Mouse (Mus musculus) spleen, embryonic (tissue): ENCODE results near the gene Lgals7.

Experiments used
- CTCF ChIA-PET: fragments of 350-600 bp; sonication (Branson Sonifier 250); formaldehyde crosslinking; loops from one replicate; lab custom pipeline; 2022; lab: Charles Lee

Lgals7 gene

GRCm38 (mm10) chr7:28827338-28827737 lies 36.3 kb upstream of the Lgals7 start:
- CTCF ChIA-PET, result interaction anchor here (1.0 to 1.1 kb wide), 2 partner anchors 18 to 34 kb away, joined by 4 to 9 read pairs; no protein-coding TSS in a partner anchor

- CTCF ChIA-PET, result no interaction called here
Measured at GRCm38 (mm10) chr7:28829821-28830220, 33.8 kb upstream of the Lgals7 start.

DNA sequence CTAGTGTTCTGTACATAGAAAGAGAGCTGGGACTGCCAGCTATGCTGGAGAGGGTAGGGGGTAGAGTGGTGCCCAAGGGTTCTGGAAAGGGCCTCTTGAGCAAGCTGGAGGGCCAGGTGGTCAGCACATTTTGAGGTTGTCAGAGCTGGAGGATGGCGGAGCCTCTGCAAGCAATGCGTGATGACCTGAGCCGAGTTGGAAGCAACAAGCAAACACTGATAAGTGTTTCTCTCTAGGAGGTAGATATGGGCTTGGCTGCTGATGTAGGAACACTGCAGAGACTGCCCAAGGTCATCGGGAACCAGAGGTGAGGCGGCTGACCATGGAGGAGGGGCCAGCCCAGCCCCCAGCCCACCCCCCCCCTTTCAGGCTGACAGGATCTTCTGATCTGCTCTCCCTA lies 32.7 kb upstream of the Lgals7 start:
- CTCF ChIA-PET, result interaction anchor here (0.6 kb wide), 1 partner anchor 36 kb away, joined by 13 read pairs; no protein-coding TSS in a partner anchor

GRCm38 (mm10) chr7:28831411-28832125 lies 32.1 kb upstream of the Lgals7 start:
- CTCF ChIA-PET, result no interaction called here

DNA sequence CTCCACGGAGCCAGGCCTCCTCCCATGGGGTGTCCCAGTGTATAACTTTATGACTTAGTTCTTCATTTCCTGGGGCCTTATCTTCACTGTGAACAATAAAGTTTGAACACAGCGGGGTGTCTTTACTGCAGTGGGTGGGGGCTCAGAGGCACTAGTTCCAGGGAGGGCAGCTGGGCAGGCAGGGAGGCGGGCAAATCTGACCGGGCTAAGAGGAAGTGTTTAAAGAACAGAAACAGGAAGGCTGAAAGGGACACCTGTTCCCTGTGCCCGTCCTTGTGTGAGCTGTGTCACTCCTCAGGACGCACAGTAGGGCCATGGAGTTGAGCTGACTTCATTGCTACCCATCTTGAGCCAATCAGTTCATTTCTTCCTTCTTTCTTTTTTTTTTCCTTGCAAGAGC lies 31.5 kb upstream of the Lgals7 start:
- CTCF ChIA-PET, result no interaction called here

DNA sequence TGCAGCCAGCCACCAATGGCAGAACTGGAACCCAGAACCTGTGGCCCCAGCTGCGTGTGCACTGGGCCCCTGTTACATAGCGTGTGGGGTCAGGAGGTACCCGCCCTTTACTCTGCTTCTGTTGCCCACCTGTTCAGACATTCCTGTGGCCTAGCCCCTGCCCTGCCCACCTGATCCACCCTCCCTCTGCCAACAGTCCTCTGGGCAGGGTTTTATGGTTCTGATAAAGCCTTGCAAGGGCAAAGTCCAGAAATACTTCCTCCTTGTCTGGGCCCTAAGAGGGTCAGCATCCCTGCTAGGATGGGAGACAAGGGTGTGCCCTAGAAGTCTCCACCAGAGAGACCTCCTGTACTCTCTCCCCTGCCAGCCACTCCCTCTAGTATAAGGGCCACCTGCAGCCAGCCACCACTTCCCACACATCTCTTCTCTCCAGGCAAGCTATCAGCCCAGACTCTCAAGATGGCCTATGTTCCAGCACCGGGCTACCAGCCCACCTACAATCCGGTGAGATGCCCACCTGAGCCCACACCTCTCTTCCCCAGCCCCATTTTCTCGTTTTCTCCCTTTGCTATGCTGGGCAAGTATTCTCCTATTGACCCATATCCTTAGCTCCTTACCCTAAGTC lies 29.8 kb upstream of the Lgals7 start, which contains the start of gene Lgals4:
TSS of gene Lgals4 (plus strand) at position 132 of the 625 bp plus-strand sequence.
- CTCF ChIA-PET, result interaction anchor here (1.0 kb wide), 1 partner anchor 54 kb away, joined by 6 read pairs; no protein-coding TSS in a partner anchor

DNA sequence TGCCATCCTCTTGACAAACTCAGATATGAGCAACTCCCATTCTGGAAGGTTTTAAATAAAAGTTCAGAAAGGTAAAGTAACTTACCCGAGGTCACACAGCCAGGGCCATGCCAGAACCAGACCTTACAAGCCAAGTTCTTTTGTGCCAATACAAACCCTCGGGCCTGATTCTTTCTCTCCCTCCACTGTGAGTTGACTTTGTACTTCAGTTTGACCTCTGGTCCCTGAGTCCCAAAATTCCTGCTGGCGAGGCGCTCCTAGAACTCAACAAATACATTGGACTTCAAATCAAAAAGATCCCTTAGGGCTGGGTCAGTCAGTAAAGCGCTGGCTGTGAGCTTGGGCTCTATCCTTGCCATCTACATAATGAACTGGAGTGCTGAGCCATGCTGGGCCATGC lies 26.7 kb upstream of the Lgals7 start:
- CTCF ChIA-PET, result no interaction called here

- CTCF ChIA-PET, result interaction anchor here (0.6 kb wide), 1 partner anchor 48 kb away, joined by 3 read pairs; no protein-coding TSS in a partner anchor
Measured at GRCm38 (mm10) chr7:28838331-28838730, 25.3 kb upstream of the Lgals7 start.

- CTCF ChIA-PET, result interaction anchor here (0.7 kb wide), 1 partner anchor 15 kb away, joined by 3 read pairs; no protein-coding TSS in a partner anchor
Measured at GRCm38 (mm10) chr7:28847273-28847672, 16.4 kb upstream of the Lgals7 start.

- CTCF ChIA-PET, result interaction anchor here (0.5 kb wide), 1 partner anchor 9 kb away, joined by 5 read pairs; no protein-coding TSS in a partner anchor
Measured at GRCm38 (mm10) chr7:28849700-28850236, 13.9 kb upstream of the Lgals7 start.

DNA sequence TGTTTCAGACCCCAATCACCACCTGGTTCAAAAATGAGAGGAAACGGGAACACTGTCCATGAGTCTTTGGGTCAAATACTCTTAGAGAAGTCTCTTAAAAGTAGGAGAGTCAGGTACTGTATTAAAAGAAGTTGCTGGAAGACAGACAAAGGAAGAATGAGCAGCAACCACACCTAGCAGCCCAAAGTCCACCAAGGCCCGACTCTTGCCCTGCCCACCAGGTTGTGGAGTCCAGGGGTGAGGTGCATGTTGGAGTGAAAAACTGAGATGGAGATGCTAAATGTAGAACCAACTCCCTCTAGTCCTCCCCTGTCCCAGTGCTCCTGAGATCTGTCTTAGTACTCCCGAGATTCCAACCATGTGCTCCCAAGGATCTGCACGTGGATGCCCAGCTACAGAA lies 13.0 kb upstream of the Lgals7 start:
- CTCF ChIA-PET, result no interaction called here

DNA sequence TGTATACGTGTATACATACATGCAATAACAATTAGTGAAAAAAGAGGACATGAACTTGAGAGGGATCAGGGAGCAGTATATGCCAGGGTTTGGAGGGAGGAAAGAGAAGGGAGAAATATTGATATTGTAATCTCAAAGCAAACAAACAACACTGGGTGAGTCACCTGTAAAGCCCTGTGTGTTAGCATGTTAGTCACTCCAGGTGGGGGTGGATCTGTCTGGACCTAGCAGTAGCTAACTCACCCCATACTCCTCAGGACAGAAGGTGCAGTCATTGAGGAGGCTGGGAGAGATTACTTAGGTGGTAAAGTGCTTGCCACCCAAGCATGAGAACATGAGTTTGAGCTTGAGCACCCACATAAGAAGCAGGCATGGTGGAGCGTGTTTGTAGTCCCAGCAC lies 3.7 kb upstream of the Lgals7 start:
- CTCF ChIA-PET, result no interaction called here

GRCm38 (mm10) chr7:28860898-28861297 lies 2.8 kb upstream of the Lgals7 start:
- CTCF ChIA-PET, result no interaction called here

GRCm38 (mm10) chr7:28862817-28863499 lies 695 bp upstream of the Lgals7 start:
- CTCF ChIA-PET, result no interaction called here

- CTCF ChIA-PET, result no interaction called here
Measured at GRCm38 (mm10) chr7:28864288-28864750, 666 bp downstream of the Lgals7 start.

- CTCF ChIA-PET, result no interaction called here
Measured at GRCm38 (mm10) chr7:28865481-28866300, 2.0 kb downstream of the Lgals7 start.

GRCm38 (mm10) chr7:28866769-28867507 lies 3.3 kb downstream of the Lgals7 start:
- CTCF ChIA-PET, result interaction anchor here (0.7 to 1.6 kb wide), 4 partner anchors 35 to 337 kb away, joined by 5 to 8 read pairs (median 6); no protein-coding TSS in a partner anchor

DNA sequence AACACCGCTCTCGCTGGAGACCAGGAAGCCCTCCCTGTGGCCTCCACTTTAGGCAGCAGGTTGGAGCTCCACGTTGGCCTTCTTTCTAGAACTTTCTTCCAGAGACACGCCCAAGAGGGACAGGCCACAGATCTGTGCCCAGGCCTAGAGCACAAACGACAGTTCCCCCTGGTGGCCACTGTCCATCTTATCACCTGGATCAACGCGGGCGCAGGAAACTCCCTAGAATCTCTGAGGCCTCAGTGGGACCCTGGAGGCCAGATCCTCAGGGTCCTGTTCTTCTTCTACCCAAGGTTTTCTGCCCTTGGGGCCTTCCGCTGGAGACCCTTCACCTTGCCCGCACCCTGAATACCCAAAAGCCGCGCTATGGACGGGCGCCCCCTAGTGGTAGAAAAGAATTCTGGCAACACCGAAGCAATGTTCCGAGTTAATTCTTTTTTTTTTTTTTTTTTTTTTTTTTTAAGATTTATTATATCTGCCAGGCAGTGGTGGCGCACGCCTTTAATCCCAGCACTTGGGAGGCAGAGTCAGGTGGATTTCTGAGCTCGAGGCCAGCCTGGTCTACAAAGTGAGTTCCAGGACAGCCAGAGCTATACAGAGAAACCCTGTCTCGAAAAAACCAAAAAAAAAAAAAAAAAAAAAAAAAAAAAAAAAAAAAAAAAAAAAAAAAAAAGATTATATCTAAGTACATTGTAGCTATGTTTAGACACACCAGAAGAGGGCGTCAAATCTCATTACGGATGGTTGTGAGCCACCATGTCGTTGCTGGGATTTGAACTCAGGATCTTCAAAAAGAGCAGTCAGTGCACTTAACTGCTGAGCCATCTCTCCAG lies 4.1 kb downstream of the Lgals7 start:
- CTCF ChIA-PET, result interaction anchor here (0.5 to 1.6 kb wide), 12 partner anchors 34 to 1890 kb away, joined by 3 to 19 read pairs (median 6); no protein-coding TSS in a partner anchor
